Mouse (Mus musculus) heart, embryonic 11.5 days (tissue): Measurements from ENCODE around the gene Lcp1. TPM values are rescaled to one million over a fixed set of nuclear protein-coding genes. Genes with fewer than 3 reads are reported as not detected.

Experiments
- ATAC-seq: fragments of 200-750 bp; cut with Nextera tagmentation; replicated peaks from 2 replicates; pipeline ENCODE4 v1.8.0; 2017; ENCODE audit warnings: moderate library complexity; ENCODE audit not compliant: insufficient number of reproducible peaks, low FRiP score, low TSS enrichment
- H3K27ac ChIP-seq: fragments of 300-500 bp; sonication (generic); 2 replicates; pipeline ENCODE4 v1.5.1; 2014; ENCODE audit warnings: mild to moderate bottlenecking, low read depth, low read length
- H3K27me3 ChIP-seq: fragments of 300-500 bp; sonication (generic); 2 replicates; pipeline ENCODE4 v1.6.1; 2014; ENCODE audit warnings: mild to moderate bottlenecking, low read length, mixed read lengths; ENCODE audit not compliant: control insufficient read depth, insufficient read depth
- H3K36me3 ChIP-seq: fragments of 300-500 bp; sonication (generic); 2 replicates; pipeline ENCODE4 v1.6.1; 2014; ENCODE audit warnings: mild to moderate bottlenecking, low read length, moderate library complexity, mixed read lengths; ENCODE audit not compliant: control insufficient read depth, insufficient read depth
- H3K4me1 ChIP-seq: fragments of 300-500 bp; sonication (generic); 2 replicates; pipeline ENCODE4 v1.6.1; 2014; ENCODE audit warnings: low read length; ENCODE audit not compliant: control insufficient read depth, insufficient read depth
- H3K4me2 ChIP-seq: fragments of 300-500 bp; sonication (generic); 2 replicates; pipeline ENCODE4 v1.6.1; 2014; ENCODE audit warnings: mild to moderate bottlenecking, moderate library complexity
- H3K4me3 ChIP-seq: fragments of 300-500 bp; sonication (generic); 2 replicates; pipeline ENCODE4 v1.5.1; 2014; ENCODE audit warnings: low read depth, low read length
- H3K9ac ChIP-seq: fragments of 300-500 bp; sonication (generic); 2 replicates; pipeline ENCODE4 v1.6.1; 2014; ENCODE audit warnings: mild to moderate bottlenecking, low read depth, low read length, moderate library complexity
- H3K9me3 ChIP-seq: fragments of 300-500 bp; sonication (generic); replicated peaks from 2 replicates; pipeline ENCODE4 v1.6.1; 2016; ENCODE audit warnings: low read length; ENCODE audit not compliant: control insufficient read depth
- WGBS: fragments of 180-500 bp; shearing (Covaris S2); extraction: QIAGEN DNeasy Blood & Tissue Kit; methylation state at CpG from one replicate; pipeline ENCODE4 v1.1.7; 2014; ENCODE audit not compliant: insufficient replicate concordance; 5-methylcytosine and 5-hydroxymethylcytosine counted together
- polyA plus RNA-seq: library from polyadenylated mRNA; unstranded; fragments of >200 nt; fragmentation: Nextera tagmentation; extraction: Ambion mirVana; gene quantifications from 2 replicates; pipeline ENCODE4 v1.2.1, GENCODE M21; 2014

The Lcp1 gene
- polyA plus RNA-seq, 1 experiment from 2014 or later, result 33.0 TPM

DNA sequence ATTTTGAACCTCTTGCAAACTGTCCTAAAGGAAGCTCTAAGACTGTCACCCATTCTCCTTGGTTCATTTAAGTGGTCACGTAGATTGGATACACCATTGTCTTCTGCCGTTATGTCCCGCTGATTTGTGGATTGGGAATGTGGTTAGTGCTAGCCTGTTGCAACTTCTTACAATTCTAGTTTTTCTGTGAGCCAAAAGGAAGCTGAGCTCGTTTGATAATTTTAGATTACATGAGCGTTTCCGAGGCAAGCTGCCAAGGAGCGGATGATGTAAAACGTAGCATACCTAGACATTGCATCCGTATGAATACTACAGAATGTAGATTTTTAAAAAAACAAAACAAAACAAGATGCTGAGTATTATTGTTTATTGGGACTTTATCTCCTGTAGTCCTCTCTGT, 17.3 kb downstream of the Lcp1 start:
- H3K4me2 ChIP-seq, result no peak overlapping the region
- no peaks in the 10 kb centered on the region for H3K27me3 ChIP-seq
- no peaks in the 10 kb centered on the region for H3K36me3 ChIP-seq
- ATAC-seq, result no peak
- no peak overlapping the region for H3K4me3 ChIP-seq
- H3K27ac ChIP-seq, result no peak overlapping the region
- no peaks in the 10 kb centered on the region for H3K9me3 ChIP-seq
- no peak overlapping the region for H3K9ac ChIP-seq
- H3K4me1 ChIP-seq, result no peaks in the 10 kb centered on the region
- WGBS, result 54% methylated on average over 9 of the region's 9 CpGs

- WGBS, result 66% methylated on average over 2 of the region's 2 CpGs
- no peak for ATAC-seq
- Histone ChIP-seq H3K4me2 (no peak overlapping the region), H3K4me1 (no peaks in the 10 kb centered on the region), H3K9me3 (no peaks in the 10 kb centered on the region), H3K27me3 (no peaks in the 10 kb centered on the region), H3K9ac (no peak overlapping the region), H3K36me3 (no peaks in the 10 kb centered on the region), H3K27ac (no peak overlapping the region), H3K4me3 (no peak overlapping the region)
These were observed 19.8 kb downstream of the Lcp1 start for GRCm38 (mm10) chr14:75150653-75151052.

- 51% methylated on average over 3 of the region's 3 CpGs for WGBS
- no peaks in the 10 kb centered on the region for H3K36me3 ChIP-seq
- no peaks in the 10 kb centered on the region for H3K27me3 ChIP-seq
- H3K9me3 ChIP-seq, result no peaks in the 10 kb centered on the region
- H3K9ac ChIP-seq, result no peak overlapping the region
- H3K4me2 ChIP-seq, result no peak overlapping the region
- H3K4me3 ChIP-seq, result no peak overlapping the region
- H3K4me1 ChIP-seq, result no peaks in the 10 kb centered on the region
- ATAC-seq, result no peak
- H3K27ac ChIP-seq, result no peak overlapping the region
These were observed 20.2 kb downstream of the Lcp1 start for GRCm38 (mm10) chr14:75151146-75151545.

- Histone ChIP-seq H3K4me3 (no peak overlapping the region), H3K4me1 (no peaks in the 10 kb centered on the region), H3K4me2 (no peak overlapping the region), H3K27me3 (no peaks in the 10 kb centered on the region), H3K9ac (no peak overlapping the region), H3K27ac (no peak overlapping the region), H3K9me3 (no peaks in the 10 kb centered on the region), H3K36me3 (no peaks in the 10 kb centered on the region)
- ATAC-seq, result no peak
- WGBS, result 73% methylated on average over 8 of the region's 8 CpGs
These were observed 23.6 kb downstream of the Lcp1 start for GRCm38 (mm10) chr14:75154481-75154880.

- Histone ChIP-seq H3K9me3 (no peaks in the 10 kb centered on the region), H3K27me3 (no peaks in the 10 kb centered on the region), H3K4me3 (no peak overlapping the region), H3K27ac (no peak overlapping the region), H3K4me1 (no peaks in the 10 kb centered on the region), H3K36me3 (no peaks in the 10 kb centered on the region), H3K4me2 (no peak overlapping the region), H3K9ac (no peak overlapping the region)
- 84% methylated on average over 2 of the region's 2 CpGs for WGBS
- ATAC-seq, result no peak
These were observed 28.5 kb downstream of the Lcp1 start for GRCm38 (mm10) chr14:75159375-75159774.

DNA sequence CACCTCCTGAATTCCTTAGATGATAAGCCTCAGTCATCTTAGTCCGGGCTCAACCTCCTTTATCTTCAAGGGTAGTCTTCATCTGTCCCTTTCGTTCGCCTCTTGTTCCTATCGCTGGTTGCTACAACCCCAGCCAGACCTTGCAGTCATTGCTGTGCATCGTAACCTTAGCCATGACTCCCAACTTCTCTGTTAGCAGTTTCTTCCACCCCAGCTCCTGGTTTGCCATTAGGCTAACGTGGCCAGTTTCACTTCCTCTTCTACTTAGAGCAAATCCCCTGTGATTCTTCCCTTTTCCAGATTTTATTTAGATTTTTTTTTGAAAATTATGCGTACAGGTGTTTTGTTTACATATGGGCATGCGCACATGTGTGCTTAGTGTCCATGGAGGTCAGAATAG, 33.0 kb downstream of the Lcp1 start:
- no peak for ATAC-seq
- Histone ChIP-seq H3K9me3 (no peaks in the 10 kb centered on the region), H3K9ac (no peak overlapping the region), H3K27me3 (no peaks in the 10 kb centered on the region), H3K4me2 (no peak overlapping the region), H3K36me3 (no peaks in the 10 kb centered on the region), H3K27ac (no peak overlapping the region), H3K4me3 (no peak overlapping the region), H3K4me1 (no peaks in the 10 kb centered on the region)
- WGBS, result 72% methylated on average over 8 of the region's 8 CpGs

GRCm38 (mm10) chr14:75164345-75164744, 33.4 kb downstream of the Lcp1 start:
- no peak for ATAC-seq
- H3K9me3 ChIP-seq, result no peaks in the 10 kb centered on the region
- no peaks in the 10 kb centered on the region for H3K27me3 ChIP-seq
- WGBS, result 86% methylated on average over 9 of the region's 9 CpGs
- H3K4me2 ChIP-seq, result no peak overlapping the region
- H3K4me3 ChIP-seq, result no peak overlapping the region
- no peaks in the 10 kb centered on the region for H3K4me1 ChIP-seq
- no peak overlapping the region for H3K9ac ChIP-seq
- H3K27ac ChIP-seq, result no peak overlapping the region
- no peaks in the 10 kb centered on the region for H3K36me3 ChIP-seq

DNA sequence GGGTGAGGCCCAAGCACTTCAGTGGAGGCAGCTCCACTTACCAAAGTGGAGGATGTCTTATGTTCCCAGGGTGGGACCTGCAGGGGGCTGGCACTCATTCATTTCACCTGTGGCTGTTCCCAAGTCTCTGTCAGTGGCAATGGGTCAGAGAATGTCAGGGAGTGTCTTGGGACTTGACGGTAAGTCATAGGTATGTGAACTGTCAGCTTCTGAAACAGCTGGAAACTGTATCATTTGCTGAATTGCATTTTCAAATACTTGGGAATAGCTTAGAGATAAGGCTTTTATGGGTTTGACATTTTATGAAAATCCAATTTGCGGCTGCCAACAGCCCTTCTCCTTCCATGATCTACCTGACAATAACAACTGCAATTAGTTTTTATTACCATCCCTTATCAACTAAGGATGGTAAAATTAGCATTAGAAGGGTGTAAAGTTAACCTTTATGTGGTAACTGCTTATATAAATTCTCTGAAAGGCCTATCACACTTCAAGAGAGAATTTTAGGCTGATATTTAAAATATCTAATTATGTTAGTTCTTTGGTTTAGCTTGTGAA, 34.8 kb downstream of the Lcp1 start:
- Histone ChIP-seq H3K4me2 (no peak overlapping the region), H3K9ac (no peak overlapping the region), H3K4me3 (no peak overlapping the region), H3K4me1 (no peaks in the 10 kb centered on the region; the same call in 1 of the 2 replicates), H3K27me3 (no peaks in the 10 kb centered on the region), H3K27ac (no peak overlapping the region), H3K36me3 (no peaks in the 10 kb centered on the region), H3K9me3 (no peaks in the 10 kb centered on the region)
- ATAC-seq, result no peak
- 77% methylated on average over 2 of the region's 2 CpGs for WGBS

DNA sequence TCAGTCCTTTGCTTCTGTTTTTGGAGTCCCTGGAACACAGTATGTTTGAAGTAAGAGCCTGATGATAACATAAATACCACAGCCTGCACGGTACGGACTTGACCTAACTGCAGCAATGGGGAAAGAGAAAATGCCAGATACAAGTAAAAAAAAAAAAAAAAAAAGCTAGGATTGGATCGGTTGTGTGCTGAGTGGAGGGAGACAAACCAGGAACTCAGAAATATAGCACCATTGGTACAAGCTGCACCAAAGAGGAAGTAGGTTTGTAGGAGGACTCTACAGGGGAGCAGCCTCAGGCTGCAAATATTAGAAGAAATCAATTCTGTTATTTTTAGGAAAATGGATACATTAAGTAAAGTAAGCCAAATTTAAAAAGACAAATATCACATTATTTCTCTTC, 37.6 kb downstream of the Lcp1 start:
- Histone ChIP-seq H3K27ac (no peak overlapping the region), H3K9ac (no peak overlapping the region), H3K9me3 (no peaks in the 10 kb centered on the region), H3K27me3 (no peaks in the 10 kb centered on the region), H3K4me3 (no peak overlapping the region), H3K4me1 (no peaks in the 10 kb centered on the region; the same call in 1 of the 2 replicates), H3K36me3 (no peaks in the 10 kb centered on the region), H3K4me2 (no peak overlapping the region)
- ATAC-seq, result no peak
- WGBS, result 58% methylated on average over 3 of the region's 3 CpGs
